Mouse (Mus musculus) thymus, postnatal 25 days (tissue): ENCODE data around the gene Anapc7.
"Not testable (repeated sequence)": the region's sequence is repeated elsewhere in the genome, so short reads cannot be mapped to it uniquely, and the experiment has no call there.

Source experiments
- DNase-seq: peaks from one replicate; pipeline ENCODE4 v3.0.0; 2022

Anapc7 gene

GRCm38 (mm10) chr5:122409692-122410645, 11.5 kb upstream of the Anapc7 start:
- DNase-seq: peak; percentile 19

GRCm38 (mm10) chr5:122411892-122412291, 9.6 kb upstream of the Anapc7 start:
- no peak for DNase-seq

- DNase-seq: no peak
Observed at GRCm38 (mm10) chr5:122412826-122413225, 8.7 kb upstream of the Anapc7 start.

GRCm38 (mm10) chr5:122414351-122414750, 7.1 kb upstream of the Anapc7 start:
- no peak for DNase-seq

GRCm38 (mm10) chr5:122415465-122415864, 6.0 kb upstream of the Anapc7 start:
- DNase-seq: no peak

GRCm38 (mm10) chr5:122420676-122421075, 817 bp upstream of the Anapc7 start:
- not testable (repeated sequence) for DNase-seq

- peak; percentile 92 for DNase-seq
Observed at GRCm38 (mm10) chr5:122422071-122422964, 825 bp downstream of the Anapc7 start.

- DNase-seq: no peak
Observed at GRCm38 (mm10) chr5:122423083-122423482, 1.6 kb downstream of the Anapc7 start.

- no peak for DNase-seq
Observed at GRCm38 (mm10) chr5:122425550-122425949, 4.1 kb downstream of the Anapc7 start.

- no peak for DNase-seq
Observed at GRCm38 (mm10) chr5:122430036-122430775, 8.7 kb downstream of the Anapc7 start.

GRCm38 (mm10) chr5:122431221-122431620, 9.7 kb downstream of the Anapc7 start:
- DNase-seq: no peak

GRCm38 (mm10) chr5:122434541-122434940, 13.0 kb downstream of the Anapc7 start:
- DNase-seq: no peak

GRCm38 (mm10) chr5:122439400-122440094, 18.1 kb downstream of the Anapc7 start:
- DNase-seq: no peak

- no peak for DNase-seq
Observed at GRCm38 (mm10) chr5:122440095-122440630, 18.7 kb downstream of the Anapc7 start.

GRCm38 (mm10) chr5:122444492-122444891, 23.0 kb downstream of the Anapc7 start:
- no peak for DNase-seq

- DNase-seq: no peak
Observed at GRCm38 (mm10) chr5:122445051-122445610, 23.6 kb downstream of the Anapc7 start.

GRCm38 (mm10) chr5:122447857-122448256, 26.4 kb downstream of the Anapc7 start:
- no peak for DNase-seq

- DNase-seq: no peak
Observed at GRCm38 (mm10) chr5:122448869-122449268, 27.4 kb downstream of the Anapc7 start.

GRCm38 (mm10) chr5:122449946-122450345, 28.5 kb downstream of the Anapc7 start:
- no peak for DNase-seq

- DNase-seq: no peak
Observed at GRCm38 (mm10) chr5:122450913-122451317, 29.4 kb downstream of the Anapc7 start.

GRCm38 (mm10) chr5:122451324-122451723, 29.8 kb downstream of the Anapc7 start:
- DNase-seq: no peak
